Mouse (Mus musculus) midbrain, postnatal 0 days (tissue): ENCODE results near the gene 4933434E20Rik. TPM values are rescaled to one million over a fixed set of nuclear protein-coding genes. Genes with fewer than 3 reads are reported as not detected.
A peak's percentile ranks its signal among the peaks of the same experiment; 100 is the strongest.

Experiments used
- ATAC-seq: fragments of 200-750 bp; cut with Nextera tagmentation; 2 replicates; pipeline ENCODE4 v1.8.0; 2017; ENCODE audit warnings: moderate number of reproducible peaks, mild to moderate bottlenecking, moderate TSS enrichment, moderate library complexity; ENCODE audit not compliant: low FRiP score
- DNase-seq: peaks from one replicate; pipeline ENCODE4 v3.0.0-alpha.2; 2015; ENCODE audit warnings: low spot score
- H3K27ac ChIP-seq: fragments of 300-500 bp; sonication (generic); 2 replicates; pipeline ENCODE4 v1.5.1; 2014; ENCODE audit warnings: low read depth, mild to moderate bottlenecking, low read length, mixed read lengths
- H3K27me3 ChIP-seq: fragments of 300-500 bp; sonication (generic); 2 replicates; pipeline ENCODE4 v1.6.1; 2014; ENCODE audit warnings: low read length, control low read depth, mixed read lengths; ENCODE audit not compliant: insufficient read depth
- H3K36me3 ChIP-seq: fragments of 300-500 bp; sonication (generic); 2 replicates; pipeline ENCODE4 v1.6.1; 2014; ENCODE audit warnings: low read length, control low read depth, mixed read lengths; ENCODE audit not compliant: insufficient read depth
- H3K4me1 ChIP-seq: fragments of 300-500 bp; sonication (generic); 2 replicates; pipeline ENCODE4 v1.6.1; 2014; ENCODE audit warnings: mild to moderate bottlenecking, control low read depth, antibody characterized with exemption, low read length, mixed read lengths; ENCODE audit not compliant: insufficient read depth
- H3K4me2 ChIP-seq: fragments of 300-500 bp; sonication (generic); 2 replicates; pipeline ENCODE4 v1.6.1; 2014; ENCODE audit warnings: low read depth, mild to moderate bottlenecking, low read length, mixed read lengths; ENCODE audit not compliant: poor library complexity, severe bottlenecking
- H3K4me3 ChIP-seq: fragments of 300-500 bp; sonication (generic); 2 replicates; pipeline ENCODE4 v1.5.1; 2014; ENCODE audit warnings: low read depth, mild to moderate bottlenecking, low read length, moderate library complexity
- H3K9ac ChIP-seq: fragments of 300-500 bp; sonication (generic); replicated peaks from 2 replicates; pipeline ENCODE4 v1.6.1; 2014; ENCODE audit warnings: mild to moderate bottlenecking, low read length, moderate library complexity, mixed read lengths; ENCODE audit not compliant: poor library complexity, severe bottlenecking
- H3K9me3 ChIP-seq: fragments of 300-500 bp; sonication (generic); 2 replicates; pipeline ENCODE4 v1.6.1; 2016; ENCODE audit warnings: low read length, control low read depth
- CTCF ChIP-seq: IDR thresholded peaks from 2 replicates; pipeline ENCODE4 v1.5.1; 2016; ENCODE audit warnings: antibody characterized with exemption, mild to moderate bottlenecking
- WGBS: fragments of 180-500 bp; shearing (Covaris S2); extraction: QIAGEN DNeasy Blood & Tissue Kit; methylation state at CpG from one replicate; pipeline ENCODE4 v1.1.7; 2014; 5-methylcytosine and 5-hydroxymethylcytosine counted together
- polyA plus RNA-seq: library from polyadenylated mRNA; unstranded; fragments of >200 nt; fragmentation: Nextera tagmentation; extraction: Ambion mirVana; gene quantifications from 2 replicates; pipeline ENCODE4 v1.2.1, GENCODE M21; 2015
- total RNA-seq: library from RNA; depleted of rRNA; stranded (reverse); fragments of >200 nt; gene quantifications from 2 replicates; pipeline ENCODE4 v1.2.3, GENCODE M21; 2014

Gene 4933434E20Rik
- total and polyA plus RNA-seq, 2 experiments from 2014 or later: 111 to 230 TPM

DNA sequence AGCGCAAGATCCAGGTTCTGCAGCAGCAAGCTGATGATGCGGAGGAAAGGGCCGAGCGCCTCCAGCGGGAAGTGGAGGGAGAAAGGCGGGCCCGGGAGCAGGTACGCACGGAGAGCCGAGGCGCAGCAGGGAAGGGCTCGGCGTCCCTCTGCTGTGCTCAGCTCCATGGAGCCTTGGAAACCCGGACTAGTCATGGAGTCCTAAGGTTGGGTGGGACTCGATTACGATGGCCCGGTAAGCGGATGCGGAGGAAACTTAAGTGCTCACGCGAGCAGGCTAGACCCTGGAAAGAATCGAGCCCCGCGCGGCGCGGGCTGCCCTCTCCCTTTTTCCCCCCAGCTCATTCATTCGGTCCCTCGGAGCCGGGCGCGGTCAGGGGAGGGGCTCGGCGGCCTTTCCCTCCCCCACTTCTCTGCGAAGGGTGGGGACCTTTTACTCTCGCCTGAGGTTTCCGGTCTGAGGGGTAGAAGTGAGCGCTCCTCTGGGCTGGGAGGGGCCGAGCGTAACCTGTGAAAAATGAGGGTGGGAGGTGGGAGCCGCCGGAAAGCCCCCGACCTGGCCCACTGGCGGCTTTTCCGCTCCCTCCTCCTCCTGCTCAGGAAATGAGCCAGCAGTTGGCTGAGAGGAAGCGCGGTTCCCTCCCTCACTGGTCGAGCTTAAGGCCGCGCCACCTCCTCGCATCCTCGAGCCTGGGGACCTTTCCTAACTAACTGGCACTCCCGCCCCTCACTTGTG lies 28.5 kb downstream of the 4933434E20Rik start:
- Histone ChIP-seq H3K9me3 (no peaks in the 10 kb centered on the region), H3K27me3 (no peaks in the 10 kb centered on the region), H3K27ac (peak overlapping the region; percentile 90), H3K36me3 (no peaks in the 10 kb centered on the region), H3K4me2 (peak overlapping the region; percentile 81), H3K4me3 (peak overlapping the region; percentile 88), H3K4me1 (peaks cover 18% of the 10 kb centered on the region), H3K9ac (peak overlapping the region; percentile 92)
- DNase-seq (peak; percentile 69), ATAC-seq (peak; percentile 65)
- WGBS: under 1% methylated on average over 45 of the region's 53 CpGs
- peak; percentile 1; the same call in 1 of the 2 replicates for TF ChIP-seq CTCF

DNA sequence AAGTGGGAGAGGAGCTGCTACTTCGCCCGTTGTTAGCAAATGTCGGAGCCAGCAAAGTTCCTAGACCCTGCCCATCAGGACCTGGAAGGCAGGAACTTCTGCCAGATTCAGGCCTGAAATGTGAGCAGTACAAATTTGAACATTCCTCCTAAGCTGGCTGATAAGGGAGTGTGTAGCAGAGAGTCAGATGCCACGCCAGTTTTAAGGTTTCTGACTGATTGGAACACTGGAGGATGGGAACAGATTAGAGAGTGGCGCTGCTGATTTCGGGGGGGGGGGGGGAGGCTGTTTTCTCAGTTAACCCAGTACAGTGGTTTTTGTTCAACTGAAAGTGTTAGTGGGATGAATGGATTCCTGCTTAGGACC lies 29.0 kb downstream of the 4933434E20Rik start:
- Histone ChIP-seq H3K27ac (peak overlapping the region; percentile 90), H3K27me3 (no peaks in the 10 kb centered on the region), H3K9ac (peak overlapping the region; percentile 92), H3K4me2 (peak overlapping the region; percentile 81), H3K4me3 (peak overlapping the region; percentile 88), H3K4me1 (peaks cover 18% of the 10 kb centered on the region), H3K36me3 (no peaks in the 10 kb centered on the region), H3K9me3 (no peaks in the 10 kb centered on the region)
- 3% methylated on average over 6 of the region's 6 CpGs for WGBS
- no peak for ATAC-seq
- DNase-seq: no peak
- TF ChIP-seq CTCF: no peak

DNA sequence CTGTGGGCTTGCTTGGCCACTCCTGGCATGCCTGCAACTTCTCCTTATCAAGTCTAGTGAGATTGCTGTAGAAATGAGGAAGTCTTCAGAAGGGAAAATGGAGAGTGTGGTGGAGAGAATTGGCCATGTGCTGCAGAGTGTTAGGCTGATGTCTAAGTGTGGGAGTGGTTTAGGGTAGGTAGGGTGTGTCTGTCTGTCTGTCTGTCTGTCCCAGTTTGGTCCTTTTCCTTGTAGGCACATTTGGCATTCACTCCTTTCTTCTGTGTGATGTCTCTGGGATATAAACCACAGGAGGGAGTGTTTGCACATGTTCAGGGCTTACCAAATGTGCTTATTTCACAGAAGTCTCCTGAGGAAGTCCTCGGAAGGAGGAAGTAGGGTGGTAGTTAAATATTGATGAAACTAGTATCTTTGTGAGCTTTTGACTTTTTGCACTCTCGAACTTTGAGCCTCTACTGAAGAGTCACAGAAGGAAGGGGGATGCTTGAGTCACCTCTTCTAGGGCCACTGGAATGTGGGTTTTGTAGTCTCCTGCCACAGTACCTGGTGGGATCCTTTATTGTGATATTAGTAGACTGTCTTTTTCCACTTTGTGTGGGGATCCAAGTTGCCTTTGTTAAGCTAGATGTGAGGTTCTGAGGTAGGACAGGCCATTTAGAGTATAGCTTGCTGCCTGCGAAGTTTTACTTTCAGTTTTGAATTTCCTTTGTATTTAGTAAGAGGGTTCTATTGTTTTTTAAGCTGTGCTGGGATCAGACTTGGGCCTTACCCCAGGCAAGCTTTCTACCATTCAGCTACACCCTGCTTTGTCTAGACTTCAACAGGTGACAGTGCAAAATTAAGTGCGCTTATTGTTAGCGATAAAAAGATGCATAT lies 30.2 kb downstream of the 4933434E20Rik start:
- Histone ChIP-seq H3K4me2 (peak overlapping the region; percentile 81), H3K27ac (no peak overlapping the region), H3K27me3 (no peaks in the 10 kb centered on the region), H3K9me3 (no peaks in the 10 kb centered on the region), H3K36me3 (peaks cover 3% of the 10 kb centered on the region; the same call in 1 of the 2 replicates), H3K9ac (no peak overlapping the region), H3K4me1 (peaks cover 18% of the 10 kb centered on the region), H3K4me3 (peak overlapping the region; percentile 88; the same call in 1 of the 2 replicates)
- no peak for DNase-seq
- 74% methylated on average over 5 of the region's 5 CpGs for WGBS
- ATAC-seq: no peak
- TF ChIP-seq CTCF: no peak

DNA sequence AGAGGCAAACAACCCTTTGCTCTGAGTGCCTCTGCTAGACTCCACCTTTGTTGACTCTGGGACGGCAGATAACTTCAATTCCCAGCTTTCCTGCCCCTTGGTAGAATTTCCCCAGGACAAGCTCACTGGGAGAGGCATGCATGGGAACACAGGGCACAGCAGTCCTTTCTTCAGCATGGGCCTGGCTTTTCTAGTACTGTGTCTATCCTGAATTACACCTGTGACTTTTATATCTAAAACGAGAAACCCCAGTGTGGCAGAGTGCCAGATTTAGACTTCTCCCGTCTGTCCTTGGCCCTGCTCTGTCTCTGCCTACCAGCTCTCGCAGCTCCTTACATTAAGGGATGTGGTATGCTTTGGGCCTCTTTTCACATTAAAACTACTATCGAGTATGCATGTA lies 31.6 kb downstream of the 4933434E20Rik start:
- Histone ChIP-seq H3K4me1 (peaks cover 18% of the 10 kb centered on the region), H3K4me2 (no peak overlapping the region), H3K4me3 (no peak overlapping the region), H3K9ac (no peak overlapping the region), H3K27ac (0 out of 2 replicates have a peak overlapping the region, but pooled peaks have one; percentile 21), H3K27me3 (no peaks in the 10 kb centered on the region), H3K36me3 (peaks cover 7% of the 10 kb centered on the region), H3K9me3 (no peaks in the 10 kb centered on the region)
- ATAC-seq (no peak), DNase-seq (no peak)
- no peak for TF ChIP-seq CTCF
- WGBS: 60% methylated on average over 5 of the region's 5 CpGs

DNA sequence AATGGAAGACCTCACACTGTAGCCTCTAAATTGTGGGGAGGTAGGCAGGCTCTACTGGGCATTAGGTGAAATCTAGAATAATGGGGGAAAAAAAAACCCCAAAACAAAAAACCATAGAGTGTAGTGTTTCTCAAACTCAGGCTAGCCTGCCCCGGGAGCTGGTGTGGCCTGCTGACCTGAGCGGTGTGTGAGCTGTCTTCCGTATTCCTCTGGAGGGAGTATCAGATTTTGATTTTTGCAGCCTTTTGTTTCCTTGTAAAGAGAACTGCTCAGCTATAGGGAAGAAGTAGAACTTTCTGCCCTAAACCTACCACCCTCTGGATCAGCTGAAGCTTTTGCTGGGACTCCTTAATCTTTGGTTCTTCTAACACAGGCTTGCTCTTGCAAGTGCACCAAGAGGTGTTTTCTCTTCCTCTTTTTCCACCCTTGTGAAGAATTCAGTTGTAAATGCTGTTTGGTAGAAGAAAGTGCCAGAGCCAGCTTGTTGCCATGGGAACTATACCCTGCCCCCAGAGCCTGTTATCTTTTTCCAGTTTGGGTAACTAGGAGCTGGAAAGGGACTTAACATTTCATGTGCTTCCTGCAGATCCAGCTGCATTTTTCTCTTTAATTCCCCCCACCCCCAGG lies 32.4 kb downstream of the 4933434E20Rik start:
- Histone ChIP-seq H3K4me1 (peaks cover 18% of the 10 kb centered on the region), H3K36me3 (peaks cover 15% of the 10 kb centered on the region), H3K4me3 (no peak overlapping the region), H3K27me3 (no peaks in the 10 kb centered on the region), H3K9me3 (no peaks in the 10 kb centered on the region), H3K9ac (0 out of 2 replicates have a peak overlapping the region, but pooled peaks have one; percentile 9), H3K4me2 (0 out of 2 replicates have a peak overlapping the region, but pooled peaks have one; percentile 4), H3K27ac (peak overlapping the region; percentile 21; the same call in 1 of the 2 replicates)
- WGBS: 30% methylated on average over 3 of the region's 3 CpGs
- no peak for ATAC-seq
- no peak for TF ChIP-seq CTCF
- DNase-seq: peak; percentile 15
